Mouse (Mus musculus) G1E-ER4 (cell line): Measurements from ENCODE around the gene Cts7. TPM values are rescaled to one million over a fixed set of nuclear protein-coding genes. Genes with fewer than 3 reads are reported as not detected.

ENCODE experiments used
- GATA1 ChIP-seq: IDR thresholded peaks from one replicate; pipeline ENCODE4 v1.8.0; 2012; ENCODE audit warnings: low read length, inconsistent platforms
- polyA plus RNA-seq: library from polyadenylated mRNA; stranded (reverse); fragments of >175 nt; gene quantifications from 2 replicates; pipeline ENCODE4 v1.2.3, GENCODE M21; 2012

Cts7 gene
- polyA plus RNA-seq: not detected in 2 replicates

- TF ChIP-seq GATA1: no peak
These were observed at the start of gene Cts7 for GRCm38 (mm10) chr13:61358097-61358496. Gene Cts7, minus strand, starts transcription at chr13:61358197.

Other genes starting within 250 kb of the Cts7 start
- not detected in 2 replicates for gene Ctsr, start 193.9 kb downstream of the Cts7 start, polyA plus RNA-seq
- gene Cts6, start 154.8 kb downstream of the Cts7 start, polyA plus RNA-seq: not detected in 2 replicates
- gene Cts8, start 102.8 kb downstream of the Cts7 start, polyA plus RNA-seq: not detected in 2 replicates
- gene Gm49398, start 69.4 kb downstream of the Cts7 start, polyA plus RNA-seq: not detected in 2 replicates
- gene Ctsm, start 183.6 kb upstream of the Cts7 start, polyA plus RNA-seq: not detected in 2 replicates
- gene Gm49352, start 210.0 kb upstream of the Cts7 start, polyA plus RNA-seq: not detected in 2 replicates
- gene Cts3, start 211.9 kb upstream of the Cts7 start, polyA plus RNA-seq: not detected in 2 replicates